Mouse (Mus musculus) kidney, embryonic 14.5 days (tissue): ENCODE results near the gene Slc4a7. TPM values are rescaled to one million over a fixed set of nuclear protein-coding genes. Genes with fewer than 3 reads are reported as not detected.

ENCODE experiments used
- polyA plus RNA-seq: library from polyadenylated mRNA; unstranded; fragments of >200 nt; fragmentation: Nextera tagmentation; extraction: Ambion mirVana; gene quantifications from 2 replicates; pipeline ENCODE4 v1.2.1, GENCODE M21; 2014

The Slc4a7 gene
- polyA plus RNA-seq, 1 experiment from 2014 or later, result 22.6 TPM

Other genes with a start within 250 kb of the Slc4a7 start
- gene Nek10, start 101.1 kb downstream of the Slc4a7 start, polyA plus RNA-seq, result 0.01 TPM in 1 of 2 replicates, not detected in the other